Mouse (Mus musculus) CH12.LX (cell line): ENCODE measurements around the gene Tpp2. TPM values are rescaled to one million over a fixed set of nuclear protein-coding genes. Genes with fewer than 3 reads are reported as not detected.

Source experiments
- DNase-seq: peaks from one replicate; pipeline ENCODE4 v3.0.0-alpha.2; 2013; ENCODE audit errors: extremely low read depth
- H3K27ac ChIP-seq: 2 replicates; pipeline ENCODE4 v1.5.1; 2012; ENCODE audit warnings: low read depth, mild to moderate bottlenecking, control low read depth, moderate library complexity; ENCODE audit not compliant: insufficient read depth
- H3K27me3 ChIP-seq: replicated peaks from 2 replicates; pipeline ENCODE3; 2012; ENCODE audit warnings: inconsistent platforms
- H3K36me3 ChIP-seq, 2 experiments: replicated peaks in 1 of 2; 2 replicates each; pipeline versions ENCODE3 to v1.6.1; 2012; ENCODE audit warnings: inconsistent platforms in 1 of 2, low read length in 1 of 2, mild to moderate bottlenecking in 1 of 2, mixed read lengths in 1 of 2, moderate library complexity in 1 of 2; ENCODE audit not compliant: control insufficient read depth in 1 of 2, insufficient read depth in 1 of 2
- H3K4me1 ChIP-seq, 2 experiments: 2 replicates each; pipeline ENCODE4 v1.6.1; 2012; ENCODE audit warnings: inconsistent platforms in 1 of 2, moderate library complexity in 1 of 2; ENCODE audit not compliant: insufficient read depth in 2 of 2, control insufficient read depth in 1 of 2
- H3K4me2 ChIP-seq: 2 replicates; pipeline ENCODE4 v1.6.1; 2012; ENCODE audit warnings: low read depth, mild to moderate bottlenecking, control low read depth; ENCODE audit not compliant: poor library complexity, insufficient read depth, severe bottlenecking
- H3K4me3 ChIP-seq, 3 experiments: fragments of 150-350 bp in 1 of 3; sonication (generic) in 1 of 3; replicated peaks in 1 of 3; 2 replicates each; pipeline versions ENCODE3 to v1.5.1; 2011 to 2012; ENCODE audit warnings: low read depth in 2 of 3, low read length in 2 of 3, mild to moderate bottlenecking in 2 of 3, moderate library complexity in 2 of 3, control low read depth in 1 of 3, improper control_type of control experiment in 1 of 3, inconsistent platforms in 1 of 3, mixed read lengths in 1 of 3; ENCODE audit not compliant: poor library complexity in 1 of 3
- H3K79me2 ChIP-seq: replicated peaks from 2 replicates; pipeline ENCODE4 v1.6.1; 2012; ENCODE audit warnings: mild to moderate bottlenecking, moderate library complexity; ENCODE audit not compliant: control insufficient read depth, poor library complexity, insufficient read depth, severe bottlenecking; ENCODE audit errors: extremely low read depth
- H3K9ac ChIP-seq: 2 replicates; pipeline ENCODE4 v1.6.1; 2012; ENCODE audit warnings: low read depth, mild to moderate bottlenecking, control low read depth, moderate library complexity; ENCODE audit not compliant: insufficient read depth
- H3K9me3 ChIP-seq: replicated peaks from 2 replicates; pipeline ENCODE3; 2012; ENCODE audit warnings: low read length, inconsistent platforms, mixed read lengths
- BHLHE40 ChIP-seq: IDR thresholded peaks from 2 replicates; pipeline ENCODE4 v1.6.1; 2011; ENCODE audit warnings: mild to moderate bottlenecking, low read depth, low read length, improper control_type of control experiment
- CHD1 ChIP-seq: IDR thresholded peaks from 2 replicates; pipeline ENCODE4 v1.6.1; 2012; ENCODE audit warnings: low read depth, low read length, improper control_type of control experiment, inconsistent platforms
- CHD2 ChIP-seq: IDR thresholded peaks from 2 replicates; pipeline ENCODE4 v1.6.1; 2011; ENCODE audit warnings: low read length, improper control_type of control experiment
- CTCF ChIP-seq, 2 experiments: IDR thresholded peaks in 1 of 2; conservative IDR thresholded peaks in 1 of 2; 2 replicates each; pipeline ENCODE4 v1.5.1; 2011 to 2012; ENCODE audit warnings: low read depth in 2 of 2, low read length in 2 of 2, improper control_type of control experiment in 1 of 2, inconsistent platforms in 1 of 2, mild to moderate bottlenecking in 1 of 2, moderate library complexity in 1 of 2
- E2F4 ChIP-seq: IDR thresholded peaks from 2 replicates; pipeline ENCODE4 v1.6.1; 2011; ENCODE audit warnings: low read depth, low read length, improper control_type of control experiment; ENCODE audit not compliant: insufficient replicate concordance
- ELF1 ChIP-seq: IDR thresholded peaks from 2 replicates; pipeline ENCODE4 v1.6.1; 2014; ENCODE audit warnings: low read depth, mild to moderate bottlenecking, inconsistent platforms, low read length, improper control_type of control experiment
- EP300 ChIP-seq: IDR thresholded peaks from 2 replicates; pipeline ENCODE4 v1.6.1; 2011; ENCODE audit warnings: low read length, improper control_type of control experiment
- ETS1 ChIP-seq: conservative IDR thresholded peaks from 2 replicates; pipeline ENCODE4 v1.6.1; 2012; ENCODE audit warnings: low read depth, mild to moderate bottlenecking, inconsistent platforms, low read length, improper control_type of control experiment, moderate library complexity
- GABPA ChIP-seq: IDR thresholded peaks from 2 replicates; pipeline ENCODE4 v1.6.1; 2012; ENCODE audit warnings: low read depth, low read length, improper control_type of control experiment, inconsistent platforms; ENCODE audit not compliant: insufficient replicate concordance
- HCFC1 ChIP-seq: IDR thresholded peaks from 2 replicates; pipeline ENCODE4 v1.6.1; 2012; ENCODE audit warnings: low read depth, mild to moderate bottlenecking, inconsistent platforms, low read length, improper control_type of control experiment
- IRF4 ChIP-seq: IDR thresholded peaks from 2 replicates; pipeline ENCODE4 v1.6.1; 2014; ENCODE audit warnings: low read depth, mild to moderate bottlenecking, inconsistent platforms, low read length, improper control_type of control experiment
- JUN ChIP-seq: IDR thresholded peaks from 2 replicates; pipeline ENCODE4 v1.6.1; 2011; ENCODE audit warnings: low read depth, mild to moderate bottlenecking, low read length, improper control_type of control experiment, moderate library complexity; ENCODE audit not compliant: insufficient read depth
- JUND ChIP-seq: conservative IDR thresholded peaks from 2 replicates; pipeline ENCODE4 v1.6.1; 2011; ENCODE audit warnings: low read depth, low read length, improper control_type of control experiment
- KAT2A ChIP-seq: IDR thresholded peaks from 2 replicates; pipeline ENCODE4 v1.6.1; 2012; ENCODE audit warnings: low read length, improper control_type of control experiment, inconsistent platforms; ENCODE audit not compliant: insufficient replicate concordance
- MAFK ChIP-seq: IDR thresholded peaks from 2 replicates; pipeline ENCODE4 v1.6.1; 2011; ENCODE audit warnings: low read length, improper control_type of control experiment; ENCODE audit not compliant: insufficient replicate concordance
- MAX ChIP-seq: IDR thresholded peaks from 2 replicates; pipeline ENCODE4 v1.6.1; 2011; ENCODE audit warnings: low read length, improper control_type of control experiment
- MAZ ChIP-seq: IDR thresholded peaks from 2 replicates; pipeline ENCODE4 v1.6.1; 2012; ENCODE audit warnings: low read depth, mild to moderate bottlenecking, inconsistent platforms, low read length, improper control_type of control experiment, moderate library complexity
- MEF2A ChIP-seq: IDR thresholded peaks from 2 replicates; pipeline ENCODE4 v1.6.1; 2014; ENCODE audit warnings: low read depth, mild to moderate bottlenecking, inconsistent platforms, low read length, improper control_type of control experiment, borderline replicate concordance
- MXI1 ChIP-seq: IDR thresholded peaks from 2 replicates; pipeline ENCODE4 v1.6.1; 2011; ENCODE audit warnings: mild to moderate bottlenecking, low read depth, low read length, improper control_type of control experiment
- MYC ChIP-seq: IDR thresholded peaks from 2 replicates; pipeline ENCODE4 v1.6.1; 2011; ENCODE audit warnings: low read depth, mild to moderate bottlenecking, improper control_type of control experiment, low read length
- NELFE ChIP-seq: IDR thresholded peaks from 2 replicates; pipeline ENCODE4 v1.6.1; 2011; ENCODE audit warnings: low read depth, low read length, improper control_type of control experiment
- NRF1 ChIP-seq: IDR thresholded peaks from 2 replicates; pipeline ENCODE4 v1.6.1; 2014; ENCODE audit warnings: low read depth, mild to moderate bottlenecking, inconsistent platforms, low read length, improper control_type of control experiment, moderate library complexity
- PAX5 ChIP-seq: IDR thresholded peaks from 2 replicates; pipeline ENCODE4 v1.6.1; 2012; ENCODE audit warnings: low read length, inconsistent platforms, mixed read lengths
- POLR2A ChIP-seq: IDR thresholded peaks from 2 replicates; pipeline ENCODE4 v1.6.1; 2011; ENCODE audit warnings: low read depth, mild to moderate bottlenecking, improper control_type of control experiment, low read length
- POLR2AphosphoS2 ChIP-seq: IDR thresholded peaks from 2 replicates; pipeline ENCODE4 v1.6.1; 2011; ENCODE audit warnings: low read depth, low read length, improper control_type of control experiment
- RAD21 ChIP-seq: IDR thresholded peaks from 2 replicates; pipeline ENCODE4 v1.6.1; 2011; ENCODE audit warnings: low read depth, mild to moderate bottlenecking, low read length, improper control_type of control experiment, moderate library complexity
- RCOR1 ChIP-seq: conservative IDR thresholded peaks from 2 replicates; pipeline ENCODE4 v1.6.1; 2012; ENCODE audit warnings: low read depth, mild to moderate bottlenecking, inconsistent platforms, low read length, improper control_type of control experiment
- SIN3A ChIP-seq: IDR thresholded peaks from 2 replicates; pipeline ENCODE4 v1.6.1; 2012; ENCODE audit warnings: low read length, improper control_type of control experiment, inconsistent platforms
- SMC3 ChIP-seq: IDR thresholded peaks from 2 replicates; pipeline ENCODE4 v1.6.1; 2011; ENCODE audit warnings: low read depth, low read length, improper control_type of control experiment
- TBP ChIP-seq: conservative IDR thresholded peaks from 2 replicates; pipeline ENCODE4 v1.6.1; 2011; ENCODE audit warnings: low read depth, low read length, improper control_type of control experiment
- TCF12 ChIP-seq: IDR thresholded peaks from 2 replicates; pipeline ENCODE4 v1.6.1; 2014; ENCODE audit warnings: low read depth, mild to moderate bottlenecking, inconsistent platforms, low read length, improper control_type of control experiment
- UBTF ChIP-seq: IDR thresholded peaks from 2 replicates; pipeline ENCODE4 v1.6.1; 2012; ENCODE audit warnings: low read depth, mild to moderate bottlenecking, inconsistent platforms, low read length, improper control_type of control experiment, moderate library complexity
- USF1 ChIP-seq: IDR thresholded peaks from 2 replicates; pipeline ENCODE4 v1.6.1; 2014; ENCODE audit warnings: low read depth, mild to moderate bottlenecking, inconsistent platforms, low read length, improper control_type of control experiment
- USF2 ChIP-seq: conservative IDR thresholded peaks from 2 replicates; pipeline ENCODE4 v1.6.1; 2011; ENCODE audit warnings: low read depth, low read length, improper control_type of control experiment
- ZC3H11A ChIP-seq: IDR thresholded peaks from 2 replicates; pipeline ENCODE4 v1.6.1; 2012; ENCODE audit warnings: low read depth, mild to moderate bottlenecking, inconsistent platforms, low read length, improper control_type of control experiment
- ZKSCAN1 ChIP-seq: IDR thresholded peaks from 2 replicates; pipeline ENCODE4 v1.6.1; 2012; ENCODE audit warnings: low read depth, inconsistent platforms, low read length, improper control_type of control experiment, borderline replicate concordance
- ZMIZ1 ChIP-seq: IDR thresholded peaks from 2 replicates; pipeline ENCODE4 v1.6.1; 2012; ENCODE audit warnings: low read depth, mild to moderate bottlenecking, inconsistent platforms, low read length, improper control_type of control experiment
- ZNF384 ChIP-seq: IDR thresholded peaks from 2 replicates; pipeline ENCODE4 v1.6.1; 2012; ENCODE audit warnings: low read depth, low read length, improper control_type of control experiment, inconsistent platforms
- dilution Hi-C: fragments of 300-500 bp; cut with MboI; formaldehyde crosslinking; loops from 2 replicates; pipeline ENCODE4 v1.14.3; 2020; ENCODE audit warnings: low sequenced_read_pairs; ENCODE audit not compliant: extremely low pct_unique_long_range_greater_than_20kb, extremely low pct_ligation_motif_present
- in situ Hi-C: fragments of 300-500 bp; cut with MboI; formaldehyde crosslinking; loops from 3 replicates; pipeline ENCODE4 v1.14.3; 2019; ENCODE audit warnings: low sequenced_read_pairs, low pct_ligation_motif_present, low pct_unique_long_range_greater_than_20kb, mixed read lengths
- polyA plus RNA-seq: library from polyadenylated mRNA; unstranded; fragments of >175 nt; gene quantifications from 2 replicates; pipeline ENCODE4 v1.2.1, GENCODE M21; 2012; ENCODE audit warnings: low read depth; ENCODE audit not compliant: insufficient read length
- total RNA-seq, 2 experiments: library from RNA; depleted of rRNA; stranded (reverse); fragments of 300-350 nt in 1 of 2; fragments of >200 nt in 1 of 2; gene quantifications; 2 replicates each; pipeline ENCODE4 v1.2.3; 2012 to 2014

Gene Tpp2
- total and polyA plus RNA-seq, 3 experiments: 35.4 to 52.5 (median 50.4) TPM

DNA sequence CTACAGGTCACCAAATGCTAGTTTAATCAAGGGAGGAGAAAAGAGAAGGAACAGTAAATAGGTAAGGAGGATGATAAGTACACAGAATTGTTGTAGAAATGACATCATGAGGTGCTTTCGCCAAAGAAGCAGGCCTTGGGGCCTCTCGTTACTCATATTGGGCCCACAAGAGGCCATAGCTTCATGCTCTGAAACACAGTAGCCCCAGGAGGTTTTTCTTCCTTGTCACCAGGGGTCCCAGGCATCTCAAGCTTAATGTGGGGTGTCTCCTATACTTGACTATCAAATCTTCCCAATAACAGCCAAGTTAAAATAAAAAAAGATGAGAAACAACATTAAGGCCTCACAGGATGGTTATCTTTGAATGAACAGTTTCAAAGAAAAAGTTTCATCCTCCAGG lies 18.0 kb upstream of the Tpp2 start:
- TF ChIP-seq E2F4: no peak
- 0 out of 2 replicates have a peak, but pooled peaks have one; percentile 30 for TF ChIP-seq MAX
- TF ChIP-seq MAFK: peak; percentile 53; the same call in 1 of the 2 replicates
- no peak for TF ChIP-seq MXI1
- no peak for TF ChIP-seq KAT2A
- TF ChIP-seq ZNF384: no peak; the same call in 1 of the 2 replicates
- TF ChIP-seq JUN: peak; percentile 74
- TF ChIP-seq CHD1: peak; percentile 72; the same call in 1 of the 2 replicates
- peak; percentile 68; the same call in 1 of the 2 replicates for TF ChIP-seq MEF2A
- TF ChIP-seq MAZ: no peak
- no peak for TF ChIP-seq MYC
- peak; percentile 45; the same call in 1 of the 2 replicates for TF ChIP-seq HCFC1
- peak; percentile 76; the same call in 1 of the 2 replicates for TF ChIP-seq SIN3A
- TF ChIP-seq USF2: no peak
- TF ChIP-seq JUND: peak; percentile 73
- TF ChIP-seq ELF1: no peak
- no peak for TF ChIP-seq UBTF
- TF ChIP-seq ETS1: peak; percentile 64
- TF ChIP-seq ZKSCAN1: no peak
- TF ChIP-seq USF1: no peak
- peak; percentile 80 for TF ChIP-seq EP300
- TF ChIP-seq TCF12: peak; percentile 41; the same call in 1 of the 2 replicates
- 0 out of 2 replicates have a peak, but pooled peaks have one; percentile 32 for TF ChIP-seq RCOR1
- peak; percentile 47 for TF ChIP-seq POLR2A
- TF ChIP-seq ZMIZ1: 0 out of 2 replicates have a peak, but pooled peaks have one; percentile 23
- 0 out of 2 replicates have a peak, but pooled peaks have one; percentile 11 for TF ChIP-seq NELFE
- TF ChIP-seq RAD21: no peak
- TF ChIP-seq BHLHE40: peak; percentile 54
- TF ChIP-seq IRF4: peak; percentile 86
- no peak for TF ChIP-seq NRF1
- TF ChIP-seq TBP: no peak
- TF ChIP-seq POLR2AphosphoS2: no peak
- TF ChIP-seq SMC3: no peak
- no peak; the same call in 1 of the 2 replicates for TF ChIP-seq CHD2
- no peak for TF ChIP-seq GABPA
- no peak for TF ChIP-seq PAX5
- no peak for TF ChIP-seq ZC3H11A
- TF ChIP-seq CTCF (conservative IDR thresholded peaks at IDR 0.05 in 1 of 2, IDR thresholded peaks at IDR 0.05 in 1 of 2; ENCODE audit: low read depth in 2 of 2, low read length in 2 of 2): no peak
- Histone ChIP-seq H3K27me3 (no peaks in the 10 kb centered on the region), H3K9ac (peak overlapping the region; percentile 75; the same call in 1 of the 2 replicates), H3K79me2 (no peaks in the 10 kb centered on the region), H3K27ac (peak overlapping the region; percentile 70), H3K4me2 (peak overlapping the region; percentile 47; the same call in 1 of the 2 replicates), H3K36me3 (no peaks in the 10 kb centered on the region), H3K4me1 (peaks cover 12 to 69% of the 10 kb centered on the region in 2 experiments), H3K9me3 (no peaks in the 10 kb centered on the region), H3K4me3 (no peak overlapping the region)
- DNase-seq: peak; percentile 61
- dilution Hi-C loops: no loop called here
- in situ Hi-C loops: no loop called here
